ENCODE assay signal across 13 mouse cellular contexts in the genomic region with DNA sequence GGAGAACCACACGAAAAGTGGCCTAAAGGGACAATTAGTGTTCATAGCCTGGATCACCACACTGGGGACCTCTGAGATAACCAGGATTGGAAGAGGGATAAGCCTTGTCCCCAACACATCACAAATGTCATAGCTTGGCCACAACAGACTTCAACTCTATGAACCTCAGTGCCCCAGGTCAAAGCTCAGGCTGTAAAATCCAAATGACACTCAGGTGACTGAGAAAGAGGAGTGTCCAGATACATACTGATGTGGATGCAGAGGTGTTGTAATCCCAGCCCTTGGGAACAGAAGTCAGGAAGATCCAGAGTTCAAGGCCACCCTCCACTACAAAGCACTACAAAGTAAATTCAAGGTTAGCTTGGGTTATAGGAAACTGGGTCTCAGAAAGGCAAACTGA. TPM values are rescaled to one million over a fixed set of nuclear protein-coding genes. Genes with fewer than 3 reads are reported as not detected.
DNase-seq lines count a peak whose midpoint lies in the region; ATAC-seq and TF ChIP-seq lines count a peak whose summit lies in the region.
"Had no signal": no experiment of that assay in that cellular context is flagged by ENCODE, and none has a peak within 500 bp of the region (broad histone marks: within the 10 kb centered on the region; RNA-seq: fewer than 3 reads in every experiment).

No protein-coding gene starts in this region.

- no peak overlapping the region for H3K4me2 ChIP-seq in heart, embryonic 13.5 days
- no peak overlapping the region for H3K4me2 ChIP-seq in lung, embryonic 16.5 days (ENCODE audit: low read depth, low read length)
- peak overlapping the region; percentile 17; the same call in 1 of the 2 replicates for H3K4me2 ChIP-seq in intestine, embryonic 15.5 days (replicated peaks)

- H3K27ac ChIP-seq in heart, embryonic 13.5 days (replicated peaks): peak overlapping the region; percentile 75
- peak overlapping the region; percentile 34 for H3K27ac ChIP-seq in lung, embryonic 16.5 days (ENCODE audit: low read length)
- peak overlapping the region; percentile 51 for H3K27ac ChIP-seq in intestine, embryonic 15.5 days
- peak overlapping the region; percentile 78 for H3K27ac ChIP-seq in small intestine, adult 2 months (ENCODE audit: insufficient read depth, low read depth, low read length)

- peak overlapping the region; percentile 57; the same call in 1 of the 2 replicates for H3K9ac ChIP-seq in heart, embryonic 13.5 days
- H3K9ac ChIP-seq in lung, embryonic 16.5 days (ENCODE audit: low read length): no peak overlapping the region
- H3K9ac ChIP-seq in intestine, embryonic 15.5 days: no peak overlapping the region

- peaks cover 80% of the 10 kb centered on the region for H3K4me1 ChIP-seq in heart, embryonic 13.5 days
- H3K4me1 ChIP-seq in lung, embryonic 16.5 days (replicated peaks; ENCODE audit: control insufficient read depth, insufficient read depth, low read length): peaks cover 48% of the 10 kb centered on the region
- peaks cover 55% of the 10 kb centered on the region for H3K4me1 ChIP-seq in intestine, embryonic 15.5 days (replicated peaks)
- peaks cover 15% of the 10 kb centered on the region; the same call in 1 of the 2 replicates for H3K4me1 ChIP-seq in small intestine, adult 2 months (ENCODE audit: control insufficient read depth, insufficient read depth, insufficient read length, low read length)

- no peak for TF ChIP-seq CTCF in small intestine, adult 2 months (IDR thresholded peaks at IDR 0.05; ENCODE audit: extremely low read depth, insufficient read length, insufficient replicate concordance, low read depth, low read length)

- H3K36me3 ChIP-seq in heart, embryonic 13.5 days: peaks cover 55% of the 10 kb centered on the region
- peaks cover 3% of the 10 kb centered on the region; the same call in 1 of the 2 replicates for H3K36me3 ChIP-seq in lung, embryonic 16.5 days (ENCODE audit: control insufficient read depth, insufficient read depth, low read length)
- peaks cover 2% of the 10 kb centered on the region; the same call in 1 of the 2 replicates for H3K36me3 ChIP-seq in intestine, embryonic 15.5 days
- H3K36me3 ChIP-seq in small intestine, adult 2 months (ENCODE audit: control insufficient read depth, insufficient read depth, low read length): peaks cover 14% of the 10 kb centered on the region

- no peak for ATAC-seq in heart, embryonic 13.5 days (ENCODE audit: extremely low read depth, insufficient number of reproducible peaks, low FRiP score, low TSS enrichment)
- ATAC-seq in lung, embryonic 16.5 days (ENCODE audit: low read depth): no peak
- peak; percentile 76 for ATAC-seq in intestine, embryonic 15.5 days
- ATAC-seq in CD4-positive, CD25-positive, alpha-beta regulatory T cell, adult 4 months: no peak
- ATAC-seq in granulocyte monocyte progenitor cell, adult 5-6 weeks (replicated peaks; ENCODE audit: poor library complexity, severe bottlenecking): no peak

- no peaks in the 10 kb centered on the region for H3K27me3 ChIP-seq in heart, embryonic 13.5 days (replicated peaks)
- no peaks in the 10 kb centered on the region for H3K27me3 ChIP-seq in lung, embryonic 16.5 days (ENCODE audit: control insufficient read depth, insufficient read depth, low read depth, low read length)
- no peaks in the 10 kb centered on the region for H3K27me3 ChIP-seq in intestine, embryonic 15.5 days (replicated peaks)
- no peaks in the 10 kb centered on the region for H3K27me3 ChIP-seq in small intestine, adult 2 months (ENCODE audit: control insufficient read depth, insufficient read depth, low read length)
- H3K27me3 ChIP-seq: CH12.LX had no signal

- no peak for DNase-seq in heart, adult 18-20 months
- no peak for DNase-seq in lung, postnatal 10 days
- DNase-seq: gastrocnemius, postnatal 14 days; layer of hippocampus, postnatal 36 days; right cerebral cortex, postnatal 14 days; thymus, postnatal 4 days had no signal

- H3K4me3 ChIP-seq in heart, embryonic 13.5 days: no peak overlapping the region
- no peak overlapping the region for H3K4me3 ChIP-seq in lung, embryonic 16.5 days (ENCODE audit: low read length)
- H3K4me3 ChIP-seq in intestine, embryonic 15.5 days (replicated peaks): no peak overlapping the region
- no peak overlapping the region for H3K4me3 ChIP-seq in small intestine, adult 2 months (ENCODE audit: low read depth, low read length)

- WGBS in heart, embryonic 13.5 days: 54% methylated on average over 1 of the region's 1 CpGs
- WGBS in lung, embryonic 16.5 days: 34% methylated on average over 1 of the region's 1 CpGs
- 53% methylated on average over 1 of the region's 1 CpGs for WGBS in intestine, embryonic 15.5 days
- WGBS in small intestine, adult 2 months: 35% methylated on average over 1 of the region's 1 CpGs

- H3K9me3 ChIP-seq in heart, embryonic 13.5 days: no peaks in the 10 kb centered on the region
- no peaks in the 10 kb centered on the region for H3K9me3 ChIP-seq in lung, embryonic 16.5 days (ENCODE audit: control insufficient read depth, low read length)
- H3K9me3 ChIP-seq in intestine, embryonic 15.5 days: no peaks in the 10 kb centered on the region

- no peak for TF ChIP-seq POLR2A in small intestine, adult 2 months (IDR thresholded peaks at IDR 0.05; ENCODE audit: low read depth, low read length)

RNA-seq across cellular contexts. Expression of gene Zmynd8, which starts 29.6 kb away (rescaled TPM):
- polyA plus RNA-seq in heart, embryonic 13.5 days (2015; fragmentation: Nextera tagmentation; extraction: Ambion mirVana): 41.5 and 42.4 TPM in 2 replicates
- 10 to 100 TPM; 41.2 to 44.8 TPM for total RNA-seq in heart, adult 18-20 months (2021)
- 40.6 and 48.7 TPM in 2 replicates for polyA plus RNA-seq in lung, embryonic 16.5 days (2015; fragmentation: Nextera tagmentation; extraction: Ambion mirVana)
- 64.7 and 66.2 TPM in 2 replicates for polyA plus RNA-seq in intestine, embryonic 15.5 days (2015; fragmentation: Nextera tagmentation; extraction: Ambion mirVana)
- polyA plus RNA-seq in small intestine, adult 2 months (2012; rRNA removed): 9.7 and 17.4 TPM in 2 replicates
- 10 to 100 TPM; 66.6 to 75.4 TPM for polyA plus RNA-seq in CD4-positive, CD25-positive, alpha-beta regulatory T cell, adult 4 months (2017; shearing (Covaris generic))
- total RNA-seq in granulocyte monocyte progenitor cell, adult 5-6 weeks (2014; fragmentation: Nextera tagmentation): 53.0 and 58.3 TPM in 2 replicates
- 32.2 and 33.7 TPM in 2 replicates for total RNA-seq in granulocyte monocyte progenitor cell, adult 5-6 weeks (2017)
